Mouse (Mus musculus) intestine, embryonic 16.5 days (tissue): ENCODE data around the gene Ddhd1. TPM values are rescaled to one million over a fixed set of nuclear protein-coding genes. Genes with fewer than 3 reads are reported as not detected.

Source experiments
- ATAC-seq: fragments of 200-750 bp; cut with Nextera tagmentation; 2 replicates; pipeline ENCODE4 v1.8.0; 2017; ENCODE audit warnings: moderate TSS enrichment, moderate library complexity
- H3K27ac ChIP-seq: fragments of 300-500 bp; sonication (generic); 2 replicates; pipeline ENCODE4 v1.5.1; 2014; ENCODE audit warnings: mild to moderate bottlenecking, low read length
- H3K27me3 ChIP-seq: fragments of 300-500 bp; sonication (generic); replicated peaks from 2 replicates; pipeline ENCODE4 v1.6.1; 2014; ENCODE audit warnings: low read length, control low read depth, mixed read lengths; ENCODE audit not compliant: control insufficient read depth, insufficient read depth
- H3K36me3 ChIP-seq: fragments of 300-500 bp; sonication (generic); 2 replicates; pipeline ENCODE4 v1.6.1; 2014; ENCODE audit warnings: low read length, control low read depth; ENCODE audit not compliant: control insufficient read depth, insufficient read depth
- H3K4me1 ChIP-seq: fragments of 300-500 bp; sonication (generic); 2 replicates; pipeline ENCODE4 v1.6.1; 2014; ENCODE audit warnings: low read length, control low read depth, mixed read lengths; ENCODE audit not compliant: control insufficient read depth, insufficient read depth
- H3K4me2 ChIP-seq: fragments of 300-500 bp; sonication (generic); 2 replicates; pipeline ENCODE4 v1.6.1; 2014; ENCODE audit warnings: low read depth, low read length, control low read depth
- H3K4me3 ChIP-seq: fragments of 300-500 bp; sonication (generic); 2 replicates; pipeline ENCODE4 v1.5.1; 2014; ENCODE audit warnings: mild to moderate bottlenecking, low read length
- H3K9ac ChIP-seq: fragments of 300-500 bp; sonication (generic); 2 replicates; pipeline ENCODE4 v1.6.1; 2014; ENCODE audit warnings: low read depth, low read length
- H3K9me3 ChIP-seq: fragments of 300-500 bp; sonication (generic); 2 replicates; pipeline ENCODE4 v1.6.1; 2016; ENCODE audit warnings: low read length, control low read depth; ENCODE audit not compliant: control insufficient read depth
- WGBS: fragments of 180-500 bp; shearing (Covaris S2); extraction: QIAGEN DNeasy Blood & Tissue Kit; methylation state at CpG from one replicate; pipeline ENCODE4 v1.1.7; 2014; 5-methylcytosine and 5-hydroxymethylcytosine counted together
- polyA plus RNA-seq: library from polyadenylated mRNA; unstranded; fragments of >200 nt; fragmentation: Nextera tagmentation; extraction: Ambion mirVana; gene quantifications from 2 replicates; pipeline ENCODE4 v1.2.1, GENCODE M21; 2015

Gene Ddhd1
- polyA plus RNA-seq, 1 experiment from 2014 or later: 6.5 TPM

GRCm38 (mm10) chr14:45668325-45668724, 10.4 kb upstream of the Ddhd1 start:
- H3K36me3 ChIP-seq: no peaks in the 10 kb centered on the region
- H3K4me3 ChIP-seq: no peak overlapping the region
- no peaks in the 10 kb centered on the region for H3K27me3 ChIP-seq
- no peak overlapping the region for H3K4me2 ChIP-seq
- no peak for ATAC-seq
- no peak overlapping the region for H3K27ac ChIP-seq
- 67% methylated on average over 4 of the region's 4 CpGs for WGBS
- H3K9ac ChIP-seq: no peak overlapping the region
- no peaks in the 10 kb centered on the region for H3K4me1 ChIP-seq
- H3K9me3 ChIP-seq: no peaks in the 10 kb centered on the region

DNA sequence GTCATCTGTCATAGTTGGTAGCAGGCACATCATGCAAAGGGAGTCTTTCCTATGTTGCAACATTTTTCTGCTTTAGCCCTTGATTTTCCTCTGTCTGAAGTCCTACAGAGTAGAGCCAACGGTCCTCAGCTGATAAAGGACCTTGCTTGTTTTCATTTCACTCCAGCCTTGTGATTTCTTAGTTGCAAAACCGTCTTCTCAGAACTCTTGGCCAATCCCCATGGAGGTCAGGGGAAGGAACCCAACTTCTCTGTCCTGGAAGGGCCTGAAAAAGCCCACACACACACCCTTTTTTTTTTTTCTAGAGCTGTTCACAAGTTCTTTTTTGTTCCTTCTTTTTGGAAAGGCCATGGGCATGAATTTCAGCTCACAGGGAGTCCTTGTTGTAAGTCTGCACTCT, 9.3 kb upstream of the Ddhd1 start:
- Histone ChIP-seq H3K9me3 (no peaks in the 10 kb centered on the region), H3K27ac (no peak overlapping the region), H3K9ac (no peak overlapping the region), H3K4me2 (no peak overlapping the region), H3K36me3 (no peaks in the 10 kb centered on the region), H3K4me3 (no peak overlapping the region), H3K27me3 (no peaks in the 10 kb centered on the region), H3K4me1 (no peaks in the 10 kb centered on the region)
- WGBS: 60% methylated on average over 2 of the region's 2 CpGs
- ATAC-seq: no peak

DNA sequence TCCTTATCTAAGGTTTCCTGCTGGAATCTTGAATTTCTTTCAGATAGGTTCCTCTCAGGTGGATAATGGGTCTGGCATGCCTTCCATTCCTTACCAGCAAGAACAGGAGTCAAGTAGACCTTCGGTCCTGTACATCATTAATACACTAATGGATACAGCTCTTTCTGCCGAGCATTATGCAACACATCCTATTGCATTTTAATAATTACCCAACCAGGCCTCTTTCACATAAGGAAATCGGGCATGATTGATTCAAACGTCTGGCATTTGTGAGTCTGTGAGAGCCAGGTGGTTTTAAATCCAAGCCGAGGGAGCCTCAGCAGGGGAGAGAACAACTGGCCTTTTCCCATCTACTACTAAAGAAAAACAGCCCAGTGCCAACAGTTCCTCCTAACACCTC, 3.6 kb upstream of the Ddhd1 start:
- Histone ChIP-seq H3K9ac (no peak overlapping the region), H3K36me3 (no peaks in the 10 kb centered on the region), H3K4me3 (no peak overlapping the region), H3K27ac (no peak overlapping the region), H3K4me1 (peaks cover 7% of the 10 kb centered on the region), H3K4me2 (no peak overlapping the region), H3K27me3 (no peaks in the 10 kb centered on the region), H3K9me3 (no peaks in the 10 kb centered on the region)
- ATAC-seq: no peak
- WGBS: 38% methylated on average over 5 of the region's 5 CpGs

GRCm38 (mm10) chr14:45660315-45660714, 2.4 kb upstream of the Ddhd1 start:
- WGBS: 89% methylated on average over 1 of the region's 1 CpGs
- ATAC-seq: no peak
- Histone ChIP-seq H3K36me3 (no peaks in the 10 kb centered on the region), H3K27me3 (no peaks in the 10 kb centered on the region), H3K4me2 (no peak overlapping the region), H3K4me1 (peaks cover 14% of the 10 kb centered on the region), H3K27ac (no peak overlapping the region), H3K4me3 (no peak overlapping the region), H3K9ac (no peak overlapping the region), H3K9me3 (no peaks in the 10 kb centered on the region)

- Histone ChIP-seq H3K4me2 (peak overlapping the region; percentile 91), H3K4me1 (peaks cover 19% of the 10 kb centered on the region), H3K36me3 (no peaks in the 10 kb centered on the region), H3K27ac (peak overlapping the region; percentile 93), H3K9ac (peak overlapping the region; percentile 89), H3K4me3 (peak overlapping the region; percentile 89), H3K27me3 (no peaks in the 10 kb centered on the region), H3K9me3 (no peaks in the 10 kb centered on the region)
- WGBS: under 1% methylated on average over 69 of the region's 69 CpGs
- ATAC-seq: peak; percentile 38
These were observed 907 bp downstream of the Ddhd1 start for GRCm38 (mm10) chr14:45656831-45657640.

- no peak overlapping the region for H3K27ac ChIP-seq
- H3K4me2 ChIP-seq: no peak overlapping the region
- no peaks in the 10 kb centered on the region for H3K27me3 ChIP-seq
- peaks cover 19% of the 10 kb centered on the region for H3K4me1 ChIP-seq
- 77% methylated on average over 13 of the region's 13 CpGs for WGBS
- no peak for ATAC-seq
- H3K36me3 ChIP-seq: no peaks in the 10 kb centered on the region
- H3K4me3 ChIP-seq: no peak overlapping the region
- H3K9ac ChIP-seq: no peak overlapping the region
- H3K9me3 ChIP-seq: no peaks in the 10 kb centered on the region
These were observed 3.0 kb downstream of the Ddhd1 start for GRCm38 (mm10) chr14:45654876-45655416.

GRCm38 (mm10) chr14:45653756-45654155, 4.2 kb downstream of the Ddhd1 start:
- 66% methylated on average over 2 of the region's 2 CpGs for WGBS
- no peaks in the 10 kb centered on the region for H3K27me3 ChIP-seq

DNA sequence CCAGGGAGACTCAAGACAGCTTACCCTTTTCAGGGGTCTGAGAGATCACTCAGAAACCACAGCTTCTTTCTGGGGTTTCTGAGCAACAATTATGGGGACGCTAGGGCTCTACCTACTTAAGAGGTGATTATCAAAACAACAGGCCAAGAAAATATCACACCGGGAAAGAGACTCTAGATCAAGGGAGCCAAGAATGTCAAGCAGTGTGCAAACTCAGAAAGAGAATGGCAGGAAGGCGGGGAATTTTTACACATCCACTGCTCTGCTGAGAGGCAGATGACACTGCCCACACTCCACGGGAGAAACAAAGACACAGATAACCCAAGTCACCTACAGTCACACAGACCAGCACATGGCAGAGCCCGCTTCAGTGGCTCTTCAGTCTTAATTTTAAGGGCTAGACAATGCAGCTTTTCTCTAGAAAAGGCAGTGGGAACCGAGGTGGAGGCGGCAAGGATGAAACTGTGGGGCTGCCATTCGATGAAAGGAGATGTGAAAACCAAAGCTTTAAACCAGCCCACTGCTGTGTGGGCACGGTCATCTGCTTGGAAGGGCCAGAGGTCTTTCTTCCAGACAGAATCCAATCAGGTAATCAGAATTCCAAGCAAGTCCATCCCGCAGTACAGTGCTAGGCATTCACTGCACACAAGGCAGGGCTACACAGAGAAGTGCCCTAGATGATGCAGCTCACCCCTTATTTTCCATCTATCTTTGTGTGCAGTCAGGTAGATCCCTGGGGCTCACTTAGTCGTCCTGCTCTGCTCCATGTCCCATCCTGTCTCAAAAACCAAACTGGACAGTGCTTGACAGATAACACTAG, 8.7 kb downstream of the Ddhd1 start:
- no peaks in the 10 kb centered on the region for H3K36me3 ChIP-seq
- H3K4me1 ChIP-seq: 0 out of 2 replicates have a peak, but pooled peaks cover 1% of the 10 kb centered on the region
- no peaks in the 10 kb centered on the region for H3K27me3 ChIP-seq
- H3K4me2 ChIP-seq: no peak overlapping the region
- 70% methylated on average over 11 of the region's 11 CpGs for WGBS
- H3K9me3 ChIP-seq: no peaks in the 10 kb centered on the region
- ATAC-seq: no peak
- H3K27ac ChIP-seq: no peak overlapping the region
- H3K9ac ChIP-seq: no peak overlapping the region
- H3K4me3 ChIP-seq: no peak overlapping the region

More at GRCm38 (mm10) chr14:45653756-45654155, 4.2 kb downstream of the Ddhd1 start:
- no peaks in the 10 kb centered on the region for H3K9me3 ChIP-seq
- ATAC-seq: no peak
- no peak overlapping the region for H3K4me3 ChIP-seq
- peaks cover 17% of the 10 kb centered on the region for H3K4me1 ChIP-seq
- no peak overlapping the region for H3K4me2 ChIP-seq
- H3K27ac ChIP-seq: no peak overlapping the region
- no peak overlapping the region for H3K9ac ChIP-seq
- H3K36me3 ChIP-seq: no peaks in the 10 kb centered on the region

DNA sequence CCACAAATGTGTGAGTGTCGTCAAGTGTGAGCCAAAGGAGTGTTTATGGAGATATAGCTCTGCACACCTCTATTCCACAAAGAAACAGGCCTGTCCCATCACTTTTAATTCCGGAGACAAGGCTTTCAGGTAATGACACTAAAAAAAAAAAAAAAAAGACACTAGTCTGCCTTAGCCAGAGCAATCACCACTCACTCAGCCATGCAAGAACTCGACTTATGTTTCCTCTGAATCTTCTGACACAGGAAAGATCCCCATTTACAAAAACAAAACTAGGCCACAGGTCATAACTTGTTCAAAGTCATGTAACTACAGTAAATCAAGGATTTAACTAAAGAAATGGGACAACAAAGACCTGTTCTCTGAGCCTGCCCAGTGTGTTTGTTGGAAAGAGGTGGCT, 9.8 kb downstream of the Ddhd1 start:
- H3K9me3 ChIP-seq: no peaks in the 10 kb centered on the region
- WGBS: 79% methylated on average over 3 of the region's 3 CpGs
- no peak overlapping the region for H3K9ac ChIP-seq
- 0 out of 2 replicates have a peak, but pooled peaks cover 2% of the 10 kb centered on the region for H3K4me1 ChIP-seq
- no peak for ATAC-seq
- no peak overlapping the region for H3K4me2 ChIP-seq
- no peak overlapping the region for H3K27ac ChIP-seq
- H3K4me3 ChIP-seq: no peak overlapping the region
- no peaks in the 10 kb centered on the region for H3K36me3 ChIP-seq
- no peaks in the 10 kb centered on the region for H3K27me3 ChIP-seq
